Mouse (Mus musculus) frontal cortex, postnatal 14 days (tissue): ENCODE measurements around the gene Hist3h2a.
"Not testable (repeated sequence)": the region's sequence is repeated elsewhere in the genome, so short reads cannot be mapped to it uniquely, and the experiment has no call there.

Source experiments
- DNase-seq, 2 experiments: peaks; one replicate each; pipeline ENCODE4 v3.0.0; 2022; ENCODE audit warnings: low spot score in 2 of 2

The Hist3h2a gene

GRCm38 (mm10) chr11:58947798-58948528, 6.5 kb upstream of the Hist3h2a start:
- no peak for DNase-seq

- peak; percentile 73 to 75 for DNase-seq
Observed at GRCm38 (mm10) chr11:58948542-58949479, 5.7 kb upstream of the Hist3h2a start, which contains the start of gene Hist3h2ba. Gene Hist3h2ba, plus strand, starts transcription at chr11:58948920.

- peak in 1 of 2 experiments; percentile 49 for DNase-seq
Observed at GRCm38 (mm10) chr11:58949480-58950431, 4.7 kb upstream of the Hist3h2a start.

- DNase-seq, result no peak
Observed at GRCm38 (mm10) chr11:58951210-58951609, 3.3 kb upstream of the Hist3h2a start.

GRCm38 (mm10) chr11:58953351-58954169, 925 bp upstream of the Hist3h2a start:
- no peak for DNase-seq

- DNase-seq, result not testable (repeated sequence)
Observed at GRCm38 (mm10) chr11:58954170-58954419, 390 bp upstream of the Hist3h2a start.

- DNase-seq, result no peak
Observed at GRCm38 (mm10) chr11:58955143-58955867, 820 bp downstream of the Hist3h2a start.

GRCm38 (mm10) chr11:58955868-58956257, 1.4 kb downstream of the Hist3h2a start:
- no peak for DNase-seq

- no peak for DNase-seq
Observed at GRCm38 (mm10) chr11:58957226-58957914, 2.9 kb downstream of the Hist3h2a start.

- no peak for DNase-seq
Observed at GRCm38 (mm10) chr11:58958536-58958935, 4.1 kb downstream of the Hist3h2a start.

- no peak for DNase-seq
Observed at GRCm38 (mm10) chr11:58959186-58959825, 4.8 kb downstream of the Hist3h2a start.

- peak in 1 of 2 experiments; percentile 71 for DNase-seq
Observed at GRCm38 (mm10) chr11:58959921-58960465, 5.5 kb downstream of the Hist3h2a start.

- DNase-seq, result peak in 1 of 2 experiments; percentile 10
Observed at GRCm38 (mm10) chr11:58961364-58962177, 7.1 kb downstream of the Hist3h2a start.

- peak in 1 of 2 experiments; percentile 22 for DNase-seq
Observed at GRCm38 (mm10) chr11:58963543-58963942, 9.1 kb downstream of the Hist3h2a start.

GRCm38 (mm10) chr11:58964216-58964615, 9.7 kb downstream of the Hist3h2a start:
- peak in 1 of 2 experiments; percentile 2 for DNase-seq

GRCm38 (mm10) chr11:58965001-58965760, 10.7 kb downstream of the Hist3h2a start:
- DNase-seq, result no peak

GRCm38 (mm10) chr11:58967346-58967745, 12.9 kb downstream of the Hist3h2a start:
- DNase-seq, result no peak
